Mouse (Mus musculus) T-helper 17 cell (primary cell): ENCODE results near the gene 2610507B11Rik.

ENCODE experiments used
- in situ Hi-C, 2 experiments: fragments of 300-600 bp; cut with MboI, MseI; formaldehyde crosslinking; loops; 1 replicate in 1 of 2; 2 replicates in 1 of 2; pipeline ENCODE4 v1.15.1; 2025; ENCODE audit warnings: high pct_unique_total_duplicates in 2 of 2

Gene 2610507B11Rik

DNA sequence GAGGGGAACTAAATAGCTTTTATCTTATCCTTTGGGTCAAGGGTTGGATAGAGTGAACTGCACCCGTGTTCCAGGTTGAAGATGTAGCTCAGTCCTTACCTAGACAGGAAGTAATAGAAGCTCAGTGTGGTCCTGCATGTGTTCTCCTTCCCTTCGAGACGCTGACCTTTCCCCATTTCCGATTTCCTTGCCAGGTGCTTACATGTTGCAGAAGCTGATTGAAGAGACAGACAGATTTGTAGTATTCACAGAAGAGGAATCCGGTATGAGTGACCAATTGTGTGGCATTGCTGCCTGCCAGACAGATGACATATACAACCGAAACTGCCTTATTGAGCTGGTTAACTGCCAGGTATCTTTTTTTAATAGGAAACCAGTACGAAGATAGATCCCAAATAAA is 17.3 kb downstream of the 2610507B11Rik start:
- in situ Hi-C loops = loop anchor here (10.0 to 25.0 kb wide), 5 partner anchors 54 to 1746 kb away; no protein-coding TSS in a partner anchor

- in situ Hi-C loops = loop anchor here (10.0 to 25.0 kb wide), 5 partner anchors 55 to 1745 kb away; no protein-coding TSS in a partner anchor
Observed at GRCm38 (mm10) chr11:78279586-78279985, 18.0 kb downstream of the 2610507B11Rik start.

DNA sequence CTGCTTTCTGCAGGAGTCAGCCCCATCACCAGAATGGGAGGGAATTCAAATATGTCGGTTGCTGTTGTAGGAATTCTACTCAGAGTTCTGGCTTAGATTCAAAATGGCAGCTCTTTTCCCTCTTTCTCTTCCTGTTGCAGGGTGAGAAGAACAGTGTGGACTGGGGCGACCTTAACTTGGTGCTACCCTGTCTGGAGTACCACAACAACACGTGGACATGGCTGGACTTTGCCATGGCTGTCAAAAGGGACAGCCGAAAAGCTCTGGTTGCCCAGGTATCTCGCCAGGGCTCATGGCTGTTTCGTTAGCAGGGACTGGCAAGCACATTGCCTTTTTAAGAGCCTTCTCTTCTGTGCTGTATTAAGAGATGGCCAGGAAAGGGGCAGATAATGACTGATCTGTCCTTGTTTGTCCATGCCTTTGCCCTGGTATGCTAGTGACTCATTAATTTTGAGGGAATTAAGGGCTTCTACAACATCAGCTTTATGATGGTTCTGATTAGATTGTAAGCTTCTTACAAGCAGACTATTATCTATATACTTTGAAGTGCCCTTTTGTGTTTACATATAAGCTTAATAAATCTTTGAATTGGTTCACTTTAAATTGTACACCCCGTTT is 27.7 kb downstream of the 2610507B11Rik start:
- in situ Hi-C loops = loop anchor here (25.0 kb wide), 3 partner anchors 727 to 1723 kb away; no protein-coding TSS in a partner anchor

GRCm38 (mm10) chr11:78290654-78291053 is 29.1 kb downstream of the 2610507B11Rik start, which contains the start of gene BC030499:
Gene BC030499 (plus strand): TSS chr11:78290841.
- in situ Hi-C loops = loop anchor here (25.0 kb wide), 3 partner anchors 728 to 1722 kb away; no protein-coding TSS in a partner anchor

GRCm38 (mm10) chr11:78294585-78294984 is 33.0 kb downstream of the 2610507B11Rik start:
- in situ Hi-C loops = loop anchor here (25.0 kb wide), 3 partner anchors 732 to 1718 kb away; no protein-coding TSS in a partner anchor

DNA sequence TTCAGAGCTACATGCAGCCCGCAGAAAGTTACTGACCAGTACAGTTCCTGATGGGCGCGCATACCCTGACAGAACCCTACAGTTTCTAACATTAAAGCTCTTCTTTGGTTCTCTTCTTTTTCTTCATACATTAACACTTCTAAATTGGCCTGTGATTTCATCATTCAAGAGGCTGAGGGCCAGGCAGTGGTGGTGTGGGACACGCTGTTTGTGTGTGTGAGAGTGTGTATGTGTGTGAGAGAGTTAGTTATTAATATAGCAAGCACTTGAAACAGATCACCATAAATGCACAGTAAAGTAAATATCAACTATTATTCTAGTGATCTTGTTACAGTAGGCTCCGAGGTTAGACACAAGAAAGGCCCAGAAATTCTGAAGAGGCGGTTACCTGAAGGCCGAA is 39.4 kb downstream of the 2610507B11Rik start:
- in situ Hi-C loops = no loop called here

DNA sequence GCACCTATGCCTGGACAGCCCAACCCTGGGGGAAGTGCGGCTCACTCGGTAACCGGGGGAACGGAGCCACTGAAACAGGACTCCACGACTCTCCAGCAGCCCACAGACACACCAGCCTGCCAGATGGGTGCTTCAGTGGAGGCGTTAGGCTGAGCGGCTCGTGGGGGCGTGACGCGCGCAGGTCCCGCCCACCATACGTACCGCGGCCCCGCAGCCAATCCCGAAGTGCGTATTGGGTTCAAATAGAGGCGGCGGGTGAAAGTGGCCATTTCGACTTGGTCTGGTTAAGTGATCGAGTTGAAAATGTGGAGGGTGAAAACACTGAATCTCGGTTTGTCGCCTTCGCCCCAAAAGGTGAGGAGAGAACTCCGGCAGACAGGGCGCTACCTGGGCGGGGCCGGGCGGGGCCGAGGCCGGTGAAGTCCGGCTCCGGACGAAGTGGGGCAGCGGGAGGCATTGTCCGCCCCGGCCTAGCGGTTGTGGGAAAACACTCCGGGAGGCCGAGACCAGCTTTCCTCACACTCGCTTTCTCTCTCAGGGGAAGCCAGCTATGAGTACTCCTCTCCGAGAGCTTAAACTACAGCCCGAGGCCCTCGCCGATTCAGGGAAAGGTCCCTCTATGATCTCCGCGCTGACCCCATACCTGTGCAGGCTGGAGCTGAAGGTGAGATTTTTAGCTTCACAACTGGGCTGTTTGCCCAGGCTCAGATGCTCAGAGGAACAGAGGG is 40.0 kb downstream of the 2610507B11Rik start, which contains the start of gene Spag5:
Gene Spag5, plus strand, starts transcription at position 173 of the 728 bp plus-strand sequence.
- in situ Hi-C loops = no loop called here

- in situ Hi-C loops = loop anchor here in 1 of 2 experiments (5.0 kb wide), 1 partner anchor 33 kb away; no protein-coding TSS in a partner anchor
Observed at GRCm38 (mm10) chr11:78305272-78305671, 43.7 kb downstream of the 2610507B11Rik start.

DNA sequence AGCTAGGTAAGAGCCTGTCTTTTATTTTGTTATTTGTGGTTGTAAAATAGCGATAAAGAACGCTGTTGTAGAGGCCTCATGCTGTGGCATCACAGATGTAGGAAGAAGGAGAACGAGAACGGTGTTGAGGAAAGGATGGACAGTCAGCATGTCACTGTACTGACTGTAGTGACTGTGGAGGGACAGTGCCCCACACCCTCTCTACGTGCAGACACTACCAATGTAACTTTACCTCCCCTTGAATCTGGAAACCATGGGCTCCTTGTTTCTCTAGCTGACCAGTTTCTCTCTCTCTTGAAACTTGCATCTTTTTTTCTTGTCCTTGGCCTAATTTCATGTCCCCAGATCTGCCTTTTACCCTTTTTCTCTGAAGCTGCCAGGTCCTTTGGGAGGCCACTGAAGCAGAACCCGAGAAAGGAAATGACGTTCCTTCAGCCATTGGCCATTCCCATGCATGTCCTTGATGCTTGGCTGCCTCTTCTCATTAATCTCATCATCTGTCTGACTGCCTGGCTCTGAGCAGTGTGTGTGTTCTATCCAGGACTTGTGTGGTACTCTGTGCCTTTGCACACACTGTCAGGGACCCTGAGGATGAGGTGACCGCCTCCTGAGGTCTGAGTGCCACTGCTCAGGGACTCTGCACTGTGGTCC is 49.4 kb downstream of the 2610507B11Rik start:
- in situ Hi-C loops = no loop called here

- in situ Hi-C loops = no loop called here
Observed at GRCm38 (mm10) chr11:78313662-78314061, 52.1 kb downstream of the 2610507B11Rik start.

GRCm38 (mm10) chr11:78318411-78318810 is 56.9 kb downstream of the 2610507B11Rik start:
- in situ Hi-C loops = no loop called here

DNA sequence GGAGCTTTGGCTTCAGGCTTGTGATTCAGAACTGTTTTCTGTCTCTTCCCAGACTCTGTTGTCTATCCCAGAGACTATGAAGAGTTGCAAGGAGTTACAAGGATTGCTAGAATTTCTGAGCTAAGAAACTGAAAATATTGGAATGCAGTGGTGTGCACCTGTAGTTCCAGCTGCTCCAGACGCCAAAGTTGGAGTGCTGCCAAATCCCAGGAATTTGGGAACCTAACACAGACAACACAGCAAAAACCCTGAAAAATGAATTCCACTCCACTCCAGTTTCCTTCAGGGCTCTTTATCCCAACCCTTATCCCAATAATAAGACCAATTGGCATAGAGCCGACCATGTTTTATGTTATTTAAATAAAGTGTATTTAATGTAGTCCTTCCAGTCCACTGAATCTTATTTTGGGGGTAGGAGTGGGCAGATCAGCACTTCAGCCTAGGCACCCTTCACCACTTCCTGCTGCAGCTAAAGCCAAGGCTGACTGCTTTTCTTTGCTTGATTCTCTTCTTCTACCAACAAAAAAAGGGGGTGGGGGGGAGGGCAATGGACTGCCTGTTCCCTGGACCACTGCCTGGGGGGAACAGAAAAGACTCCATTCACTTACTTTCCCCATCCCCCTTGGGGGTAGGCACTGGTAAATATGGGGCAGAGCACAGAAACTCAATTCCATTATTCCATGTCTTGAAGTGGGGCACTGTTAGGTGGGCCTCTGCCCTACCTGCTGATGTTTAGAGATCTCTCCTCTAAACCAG is 60.7 kb downstream of the 2610507B11Rik start:
- in situ Hi-C loops = no loop called here

GRCm38 (mm10) chr11:78322860-78323259 is 61.3 kb downstream of the 2610507B11Rik start, which contains the start of gene Aldoc:
Gene Aldoc (plus strand): TSS chr11:78322968.
- in situ Hi-C loops = no loop called here

- in situ Hi-C loops = no loop called here
Observed at GRCm38 (mm10) chr11:78324000-78324785, 62.6 kb downstream of the 2610507B11Rik start.

GRCm38 (mm10) chr11:78324965-78325364 is 63.4 kb downstream of the 2610507B11Rik start:
- in situ Hi-C loops = no loop called here

GRCm38 (mm10) chr11:78327215-78327614 is 65.7 kb downstream of the 2610507B11Rik start:
- in situ Hi-C loops = no loop called here

- in situ Hi-C loops = no loop called here
Observed at GRCm38 (mm10) chr11:78327634-78328511, 66.3 kb downstream of the 2610507B11Rik start, which contains the start of gene Pigs. Gene Pigs (plus strand): TSS chr11:78328415.

GRCm38 (mm10) chr11:78328512-78329056 is 67.0 kb downstream of the 2610507B11Rik start:
- in situ Hi-C loops = no loop called here

DNA sequence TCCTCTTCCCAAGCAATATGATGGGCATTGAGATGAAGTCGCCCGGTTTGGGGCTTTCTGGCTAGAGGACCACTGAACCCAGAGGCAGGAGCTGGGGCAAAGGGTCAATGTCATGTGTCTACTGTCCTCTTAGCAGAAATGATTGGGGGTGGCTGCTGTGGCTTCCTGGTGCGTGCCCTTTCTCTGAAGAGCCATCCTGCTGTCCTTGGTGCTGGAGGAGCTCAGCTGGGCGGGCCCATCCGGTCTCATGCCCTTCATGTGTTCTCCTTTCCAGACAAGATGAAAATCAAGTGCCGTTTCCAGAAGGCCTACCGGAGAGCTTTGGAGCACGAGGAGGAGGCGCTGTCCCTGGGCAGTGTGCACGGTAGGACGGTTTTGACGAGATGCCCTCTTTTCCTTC is 71.1 kb downstream of the 2610507B11Rik start:
- in situ Hi-C loops = no loop called here
